ENCODE assay signal across 28 mouse cellular contexts in genomic region chr7:135443903-135444302, GRCm38 (mm10). TPM values are rescaled to one million over a fixed set of nuclear protein-coding genes. Genes with fewer than 3 reads are reported as not detected.
A peak's percentile ranks its signal among the peaks of the same experiment; 100 is the strongest.
DNase-seq lines count a peak whose midpoint lies in the region; TF ChIP-seq lines count a peak whose summit lies in the region.
"Had no signal": no experiment of that assay in that cellular context is flagged by ENCODE, and none has a peak within 500 bp of the region (broad histone marks: within the 10 kb centered on the region; RNA-seq: fewer than 3 reads in every experiment).

No protein-coding gene starts in this region.

- in situ Hi-C loops in ES-E14 (cut with MboI; ENCODE audit: low sequenced_read_pairs in 2 of 2, unreplicated experiment in 2 of 2) = no loop called here

- no peak overlapping the region for H3K9ac ChIP-seq in ES-E14 (ENCODE audit: insufficient read depth, low read depth, low read length, poor library complexity, severe bottlenecking)
- H3K9ac ChIP-seq: embryonic facial prominence, embryonic 12.5 days; embryonic facial prominence, embryonic 15.5 days; forebrain, embryonic 13.5 days; heart, embryonic 12.5 days; heart, embryonic 15.5 days; hindbrain, embryonic 14.5 days had no signal

- H3K4me3 ChIP-seq in ES-E14 (ENCODE audit: insufficient read depth in 1 of 2, low read depth in 1 of 2, low read length in 2 of 2, poor library complexity in 1 of 2, severe bottlenecking in 1 of 2) = no peak overlapping the region
- H3K4me3 ChIP-seq: embryonic facial prominence, embryonic 12.5 days; embryonic facial prominence, embryonic 15.5 days; forebrain, embryonic 13.5 days; heart, embryonic 12.5 days; heart, embryonic 15.5 days had no signal

- no peaks in the 10 kb centered on the region for H3K36me3 ChIP-seq in ES-E14 (ENCODE audit: control insufficient read depth, insufficient read depth, low read length, poor library complexity, severe bottlenecking)
- H3K36me3 ChIP-seq: embryonic facial prominence, embryonic 12.5 days; embryonic facial prominence, embryonic 15.5 days; heart, embryonic 12.5 days; heart, embryonic 15.5 days had no signal

- H3K27ac ChIP-seq in ES-E14 (ENCODE audit: insufficient read depth, low read depth, low read length, poor library complexity, severe bottlenecking) = no peak overlapping the region
- H3K27ac ChIP-seq: embryonic facial prominence, embryonic 12.5 days; embryonic facial prominence, embryonic 15.5 days; forebrain, embryonic 13.5 days; heart, embryonic 15.5 days; hindbrain, embryonic 14.5 days; hindbrain, postnatal 0 days had no signal

- H3K4me1 ChIP-seq in ES-E14 (ENCODE audit: control insufficient read depth in 2 of 2, insufficient read depth in 2 of 2, low read length in 2 of 2, poor library complexity in 1 of 2) = no peaks in the 10 kb centered on the region
- H3K4me1 ChIP-seq: embryonic facial prominence, embryonic 12.5 days; embryonic facial prominence, embryonic 15.5 days; forebrain, embryonic 13.5 days; heart, embryonic 12.5 days; heart, embryonic 15.5 days had no signal

- peak; percentile 33 for DNase-seq in heart, adult 11 months
- DNase-seq in heart, postnatal 4 days = no peak
- no peak for DNase-seq in ES-E14 (ENCODE audit: low read depth, low spot score)
- peak; percentile 16 for DNase-seq in c-Kit-negative CD71-positive TER-119-positive erythroid progenitor cells, embryonic 14.5 days (ENCODE audit: low read depth, low spot score)
- DNase-seq in neural tube, embryonic 10.5 days (ENCODE audit: extremely low spot score, low spot score) = no peak
- no peak for DNase-seq in cerebellum, postnatal 10 days
- no peak for DNase-seq in gastrocnemius, postnatal 4 days (ENCODE audit: low spot score in 2 of 2)
- DNase-seq: adrenal gland, postnatal 10 days; adrenal gland, postnatal 36 days; cerebellum, adult 18-20 months; cerebellum, adult 9-10 months; cerebellum, postnatal 25 days; gastrocnemius, postnatal 10 days; gastrocnemius, postnatal 36 days; heart, adult 18-20 months; heart, postnatal 10 days; heart, postnatal 36 days; kidney, adult 2 months had no signal

- H3K9me3 ChIP-seq in ES-E14 (ENCODE audit: control insufficient read depth, insufficient read depth, low read depth, low read length) = no peaks in the 10 kb centered on the region
- H3K9me3 ChIP-seq: embryonic facial prominence, embryonic 12.5 days; embryonic facial prominence, embryonic 15.5 days; forebrain, embryonic 13.5 days; heart, embryonic 12.5 days; heart, embryonic 15.5 days had no signal

TF ChIP-seq in ES-E14, 5 proteins besides CTCF, POLR2A, EP300 and RAD21:
- TF ChIP-seq ZNF384 (IDR thresholded peaks at IDR 0.05; ENCODE audit: low read depth, low read length) (no peak), MAFK (IDR thresholded peaks at IDR 0.05; ENCODE audit: insufficient read depth, low read depth, low read length) (peak; percentile 83), CHD2 (IDR thresholded peaks at IDR 0.05; ENCODE audit: low read depth, low read length) (no peak), ZC3H11A (IDR thresholded peaks at IDR 0.05; ENCODE audit: borderline replicate concordance, low read depth, low read length) (no peak), HCFC1 (IDR thresholded peaks at IDR 0.05; ENCODE audit: borderline replicate concordance, insufficient read depth, low read length) (no peak)

RNA-seq across cellular contexts. Expression of gene Foxi2, which starts 33.8 kb away (rescaled TPM):
- total RNA-seq in heart, postnatal 4 days (2021) = not detected
- total RNA-seq in ES-E14 (2012; rRNA removed) = not detected in 2 replicates
- total RNA-seq in gastrocnemius, postnatal 4 days (2021) = not detected
- total RNA-seq: adrenal gland, adult 18-20 months; adrenal gland, postnatal 10 days; adrenal gland, postnatal 36 days; common myeloid progenitor, adult 5-6 weeks; gastrocnemius, adult 18-20 months; gastrocnemius, postnatal 10 days; gastrocnemius, postnatal 36 days; heart, adult 18-20 months; heart, postnatal 10 days; heart, postnatal 36 days had no signal

Comparison
In these comparisons a context has a peak if more than half of its experiments do, and no peak if none do; other contexts are left out.
1. DNase-seq: peak in heart, adult 11 months (single experiment) and c-Kit-negative CD71-positive TER-119-positive erythroid progenitor cells, embryonic 14.5 days (single experiment); none in heart, postnatal 4 days (single experiment), ES-E14 (single experiment), neural tube, embryonic 10.5 days (single experiment), cerebellum, postnatal 10 days (0 of 2) and gastrocnemius, postnatal 4 days (0 of 2).